Mouse (Mus musculus) frontal cortex, adult 2 months (tissue): ENCODE data around the gene Hamp2. TPM values are rescaled to one million over a fixed set of nuclear protein-coding genes. Genes with fewer than 3 reads are reported as not detected.

Experiments used
- DNase-seq, 2 experiments: peaks; one replicate each; pipeline ENCODE4 v3.0.0; 2022; ENCODE audit warnings: low spot score in 1 of 2; ENCODE audit errors: extremely low spot score in 1 of 2
- polyA plus RNA-seq: library from polyadenylated mRNA; depleted of rRNA; stranded (reverse); fragments of >200 nt; gene quantifications from 2 replicates; pipeline ENCODE4 v1.2.3, GENCODE M21; 2012; rRNA removed

Gene Hamp2
- polyA plus RNA-seq, 1 experiment, result not detected

DNA sequence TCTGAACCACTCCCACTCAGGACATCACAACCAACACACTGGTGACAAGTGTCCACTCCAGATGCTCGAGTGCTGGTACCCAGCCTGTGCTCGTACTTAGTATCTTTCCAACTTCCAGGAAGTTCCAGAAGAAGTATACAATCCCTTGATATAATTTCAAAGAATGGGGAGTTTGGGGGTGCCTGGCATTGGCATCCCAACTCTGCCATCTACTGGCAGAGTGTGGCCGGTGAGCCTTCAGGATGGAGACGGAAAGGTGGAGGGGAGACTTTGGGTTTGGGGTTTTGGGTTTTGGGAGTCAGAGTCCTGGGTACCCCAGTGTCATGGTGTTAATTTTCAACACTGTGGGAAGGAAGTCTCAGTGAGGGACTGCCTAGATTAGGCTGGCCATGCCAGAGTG is 20.4 kb downstream of the Hamp2 start:
- peak in 1 of 2 experiments; percentile 57 for DNase-seq

DNA sequence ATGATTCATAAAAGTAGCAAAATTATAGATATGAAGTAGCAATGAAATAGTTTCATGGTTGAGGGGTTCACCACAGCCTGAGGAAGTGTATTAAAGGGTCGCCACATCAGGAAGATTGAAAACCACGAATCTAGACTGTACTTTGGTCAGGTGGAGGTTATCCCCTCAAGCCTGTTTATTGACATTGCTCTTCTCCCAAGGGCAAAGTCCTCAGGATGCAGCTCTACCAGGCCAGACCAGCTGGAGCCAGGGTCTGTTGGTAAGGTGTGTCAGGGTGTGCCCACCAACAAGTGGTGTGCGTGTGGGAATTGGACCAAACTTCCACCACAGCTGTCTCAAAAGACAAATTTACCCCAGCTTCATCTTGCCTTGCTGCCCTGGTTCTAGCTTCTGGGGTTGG is 29.3 kb downstream of the Hamp2 start:
- no peak for DNase-seq

DNA sequence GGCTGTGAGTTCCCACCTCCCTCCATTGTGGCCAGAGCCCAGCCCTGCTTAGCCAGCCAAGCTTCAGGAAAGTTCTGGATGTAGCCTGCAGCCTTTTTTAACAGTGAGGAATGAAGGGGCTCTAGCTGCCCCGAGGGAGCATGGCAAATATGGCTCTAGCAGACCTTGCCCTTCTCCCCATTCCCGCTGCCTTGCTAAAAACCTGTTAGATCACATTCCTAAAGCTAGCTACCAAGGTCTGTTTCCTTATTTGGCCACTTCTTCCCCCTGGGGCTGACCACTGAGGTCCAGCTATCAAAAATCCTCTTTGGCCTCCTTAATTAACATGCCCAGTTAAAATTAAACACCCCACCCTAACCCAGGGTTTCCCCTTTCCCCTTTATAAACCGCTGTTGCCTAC is 32.0 kb downstream of the Hamp2 start:
- no peak for DNase-seq

DNA sequence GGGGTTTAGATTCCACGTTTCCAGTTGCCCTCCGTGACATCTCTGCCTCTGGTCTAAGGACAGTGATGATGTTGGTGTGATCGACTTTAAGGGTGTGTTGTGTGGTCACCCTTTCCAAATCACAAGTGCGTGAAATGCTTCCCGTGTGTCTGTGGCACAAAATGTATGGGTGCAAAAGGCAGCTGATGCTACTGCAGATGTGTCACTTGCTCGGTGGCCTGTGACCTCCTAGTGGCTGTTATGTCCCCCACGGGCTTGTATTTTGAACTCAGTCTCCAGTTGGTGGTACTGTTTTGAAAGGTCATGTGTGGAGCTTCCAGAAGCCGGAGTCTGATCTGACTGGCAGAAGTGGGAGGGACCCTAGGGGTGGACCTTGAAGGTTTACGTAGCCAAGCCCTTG is 32.7 kb downstream of the Hamp2 start:
- DNase-seq, result no peak

DNA sequence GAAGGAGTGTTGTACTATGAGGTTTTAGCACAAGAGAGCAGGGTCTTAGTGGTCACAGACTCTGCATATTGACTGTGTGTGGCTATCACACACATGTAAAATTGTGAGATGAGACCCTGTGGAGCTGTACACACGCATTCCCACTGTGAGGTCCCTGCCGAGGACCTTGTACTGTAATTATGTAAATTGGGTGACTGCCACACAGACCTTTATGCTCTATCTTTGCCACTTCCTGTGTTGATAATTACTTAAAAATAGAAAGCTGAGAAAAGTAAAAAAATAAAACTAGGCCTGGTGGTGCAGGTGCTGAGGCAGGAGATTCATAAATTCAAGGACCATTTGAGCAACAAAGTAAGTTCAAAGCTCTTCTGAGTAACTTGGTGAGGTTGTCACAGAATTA is 33.8 kb downstream of the Hamp2 start:
- no peak for DNase-seq

DNA sequence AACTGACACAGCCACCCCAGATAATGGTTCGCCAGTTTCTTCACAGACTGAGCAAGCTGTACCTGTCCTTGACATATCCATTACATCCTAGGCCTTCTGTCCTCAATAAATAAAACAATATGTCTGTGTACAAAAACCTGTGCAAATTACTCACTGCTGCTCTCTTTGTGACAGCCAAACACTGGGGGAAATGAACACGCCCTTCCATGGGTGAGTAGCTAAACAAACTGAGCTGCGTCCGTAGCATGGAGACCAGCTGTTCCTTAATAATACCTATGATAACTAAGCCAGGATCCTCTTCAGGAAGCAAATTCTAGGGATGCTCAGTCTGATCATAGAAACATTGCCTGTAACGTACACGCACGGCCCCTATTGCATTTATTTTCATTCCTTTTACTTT is 35.7 kb downstream of the Hamp2 start:
- DNase-seq, result no peak

DNA sequence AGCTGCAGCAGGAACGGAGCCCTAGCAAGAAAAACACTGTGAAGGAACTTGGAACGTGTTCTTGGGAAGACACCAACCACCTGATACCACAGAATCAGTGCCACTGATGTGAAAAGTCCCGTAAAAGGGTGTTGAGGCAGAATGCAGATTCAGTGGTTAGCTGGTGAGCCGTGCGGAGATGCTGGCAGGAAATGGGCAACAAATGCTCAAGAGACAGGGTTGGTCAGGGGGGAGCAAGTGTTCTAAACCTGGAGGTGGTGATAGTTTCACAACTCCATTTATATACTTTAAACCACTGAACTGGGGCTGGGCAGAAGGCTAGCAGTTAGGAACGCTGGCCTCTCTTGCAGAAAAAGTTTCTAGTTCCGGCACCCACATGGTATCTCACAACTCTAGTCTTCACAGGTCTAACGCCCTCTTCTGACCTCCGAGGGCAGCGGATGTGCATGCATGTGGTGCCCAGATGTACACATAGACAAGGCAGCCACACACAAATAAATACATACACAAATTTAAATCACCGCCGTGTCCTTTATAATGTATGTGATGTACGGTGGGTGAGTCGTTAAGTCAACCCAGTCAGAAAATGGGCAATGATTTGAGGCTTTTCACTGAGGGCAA is 36.8 kb downstream of the Hamp2 start:
- no peak for DNase-seq

DNA sequence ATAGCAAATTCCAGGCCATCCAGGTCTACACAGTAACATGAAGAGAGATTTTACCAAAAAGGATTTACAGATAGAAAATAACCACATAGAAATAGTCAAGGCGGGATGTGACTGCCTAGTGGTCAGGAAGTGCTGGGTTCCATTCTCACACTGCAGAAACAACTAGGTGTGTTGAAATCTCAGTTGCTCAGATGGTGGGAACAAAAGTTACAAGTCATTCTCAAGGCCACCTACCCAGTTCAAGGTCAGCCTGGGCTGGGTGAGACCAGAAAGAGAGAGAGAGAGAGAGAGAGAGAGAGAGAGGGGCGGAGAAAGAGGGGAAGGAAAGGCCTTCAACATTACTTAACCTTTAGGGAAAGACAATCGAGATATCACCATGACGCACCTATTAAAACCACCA is 37.6 kb downstream of the Hamp2 start:
- DNase-seq, result no peak

DNA sequence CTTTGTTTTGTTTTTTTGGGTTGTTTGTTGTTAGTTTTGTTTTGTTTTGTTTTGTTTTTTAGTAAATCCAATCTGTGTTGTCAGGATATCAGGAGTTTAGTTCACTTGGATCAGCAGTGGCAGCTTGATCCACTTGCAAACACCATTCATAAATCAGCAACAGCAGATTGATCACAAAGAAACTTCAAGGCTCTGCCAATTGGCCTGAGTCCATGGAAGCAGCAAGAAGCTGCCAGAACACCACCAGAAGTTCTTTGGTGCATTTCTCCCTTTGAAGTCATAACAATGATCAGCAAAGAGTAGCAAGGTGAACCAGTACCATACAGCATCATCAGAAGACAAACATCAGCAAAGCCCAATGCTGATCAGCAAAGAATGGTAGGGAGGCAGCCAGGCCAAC is 40.4 kb downstream of the Hamp2 start:
- no peak for DNase-seq

DNA sequence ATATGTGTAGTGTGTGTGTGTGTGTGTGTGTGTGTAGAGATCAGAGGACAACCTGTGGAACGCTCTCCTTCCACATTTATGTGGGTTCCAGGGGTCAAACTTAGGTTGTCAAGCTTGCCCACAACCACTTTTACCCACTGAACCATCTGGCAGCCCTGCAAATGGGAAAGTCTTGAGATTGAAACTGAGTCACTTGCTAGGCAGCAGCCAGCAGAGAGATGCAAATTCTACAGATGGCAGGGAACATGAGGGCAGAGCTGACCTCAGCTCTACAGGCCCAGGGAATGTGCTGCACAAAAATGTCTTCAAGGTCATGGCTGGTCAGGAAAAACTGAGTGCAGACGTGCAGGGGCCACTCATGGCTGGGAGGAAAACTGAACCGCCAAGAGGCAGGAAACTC is 43.1 kb downstream of the Hamp2 start:
- DNase-seq, result no peak

DNA sequence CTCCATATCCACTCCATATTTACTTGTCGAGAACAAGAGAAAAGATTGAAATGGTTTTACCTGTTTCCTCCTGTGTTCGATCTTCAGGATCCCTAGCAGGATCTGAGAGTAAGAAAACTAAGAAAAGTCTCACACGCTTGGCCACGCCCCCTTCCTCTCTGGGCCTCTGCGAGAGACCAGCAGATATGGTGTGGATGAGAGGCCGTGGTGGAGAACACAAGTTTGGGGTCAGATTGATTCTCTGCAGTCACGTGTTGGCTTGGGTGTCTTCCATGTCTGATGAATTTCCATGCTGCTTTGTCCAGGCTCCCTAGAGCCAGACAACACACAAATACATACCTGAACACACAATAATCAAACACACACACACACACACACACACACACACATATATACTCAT is 44.3 kb downstream of the Hamp2 start, which contains the start of gene Cd22:
Gene Cd22 (minus strand): TSS at position 167 of the 400 bp plus-strand sequence.
- DNase-seq, result no peak

DNA sequence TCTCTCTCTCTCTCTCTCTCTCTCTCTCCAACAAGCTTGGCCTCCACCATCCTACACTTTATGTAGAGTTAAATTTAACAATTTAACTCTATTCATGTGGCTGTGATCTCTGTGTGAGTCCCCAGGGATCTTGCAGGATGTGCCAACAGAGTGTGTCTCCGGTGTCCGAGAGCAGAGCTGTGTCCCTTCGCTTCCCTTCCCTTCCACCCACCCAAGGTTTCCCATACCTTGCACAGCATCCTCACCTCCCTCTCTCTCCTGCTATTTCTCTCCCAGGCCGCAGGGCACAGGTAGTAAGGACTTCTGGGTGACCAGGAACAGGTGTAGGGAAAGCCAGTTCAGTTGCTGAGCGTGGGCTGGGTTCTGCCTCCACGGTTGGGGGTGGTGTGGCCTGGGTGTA is 45.5 kb downstream of the Hamp2 start:
- DNase-seq, result no peak

DNA sequence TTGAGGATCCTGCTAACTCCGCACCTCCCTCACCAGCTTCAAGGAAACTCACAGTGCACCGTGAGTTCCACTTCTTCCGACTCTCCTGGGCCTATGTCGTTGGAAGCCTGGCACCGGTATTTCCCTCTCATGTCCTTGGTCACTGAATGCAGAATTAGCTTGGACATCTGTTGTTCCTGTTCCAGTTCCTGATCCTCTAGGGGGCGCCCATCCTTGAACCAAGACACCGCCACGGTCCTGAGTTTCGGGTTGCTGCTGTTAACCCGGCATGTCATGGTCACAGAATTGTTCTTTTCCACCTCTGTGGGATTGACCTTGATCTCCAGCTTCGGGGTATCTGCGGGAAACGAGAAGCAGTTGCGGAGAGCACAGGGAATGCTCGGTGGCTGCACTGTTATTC is 51.4 kb downstream of the Hamp2 start:
- DNase-seq, result peak; percentile 24 to 83

Other genes with a start within 250 kb of the Hamp2 start
- not detected in 2 replicates for gene 2200002J24Rik, start 225.8 kb downstream of the Hamp2 start, polyA plus RNA-seq
- 0.65 and 0.82 TPM in 2 replicates for gene Atp4a, start 212.5 kb downstream of the Hamp2 start, polyA plus RNA-seq
- 167 and 185 TPM in 2 replicates for gene Tmem147, start 195.1 kb downstream of the Hamp2 start, polyA plus RNA-seq
- not detected in 2 replicates for gene Gapdhs, start 181.0 kb downstream of the Hamp2 start, polyA plus RNA-seq
- gene Sbsn, start 173.2 kb downstream of the Hamp2 start, polyA plus RNA-seq, result 14.6 and 15.1 TPM in 2 replicates
- gene Dmkn, start 160.9 kb downstream of the Hamp2 start, polyA plus RNA-seq, result 4.5 and 8.2 TPM in 2 replicates
- not detected in 2 replicates for gene Krtdap, start 136.8 kb downstream of the Hamp2 start, polyA plus RNA-seq
- gene Ffar2, start 100.9 kb downstream of the Hamp2 start, polyA plus RNA-seq, result 0.13 and 0.14 TPM in 2 replicates
- gene Ffar3, start 68.5 kb downstream of the Hamp2 start, polyA plus RNA-seq, result not detected in 2 replicates
- not detected in 2 replicates for gene Ffar1, start 63.1 kb downstream of the Hamp2 start, polyA plus RNA-seq
- 0.66 and 0.78 TPM in 2 replicates for gene Cd22, start 44.3 kb downstream of the Hamp2 start, polyA plus RNA-seq
- 208 and 271 TPM in 2 replicates for gene Mag, start 9.8 kb downstream of the Hamp2 start, polyA plus RNA-seq
- gene Hamp, start 19.4 kb upstream of the Hamp2 start, polyA plus RNA-seq, result not detected in 2 replicates
- 194 and 251 TPM in 2 replicates for gene Usf2, start 32.1 kb upstream of the Hamp2 start, polyA plus RNA-seq
- 10.3 and 12.7 TPM in 2 replicates for gene Lsr, start 48.8 kb upstream of the Hamp2 start, polyA plus RNA-seq
- 0.21 and 0.26 TPM in 2 replicates for gene Fam187b, start 49.1 kb upstream of the Hamp2 start, polyA plus RNA-seq
- 37.6 and 40.5 TPM in 2 replicates for gene Fxyd5, start 117.8 kb upstream of the Hamp2 start, polyA plus RNA-seq
- 188 and 275 TPM in 2 replicates for gene Fxyd7, start 126.8 kb upstream of the Hamp2 start, polyA plus RNA-seq
- gene Fxyd1, start 132.5 kb upstream of the Hamp2 start, polyA plus RNA-seq, result 127 and 169 TPM in 2 replicates
- gene Lgi4, start 134.7 kb upstream of the Hamp2 start, polyA plus RNA-seq, result 28.1 and 31.7 TPM in 2 replicates
- 1.8 and 2.6 TPM in 2 replicates for gene Fxyd3, start 152.0 kb upstream of the Hamp2 start, polyA plus RNA-seq
- 3.3 and 4.0 TPM in 2 replicates for gene Hpn, start 190.6 kb upstream of the Hamp2 start, polyA plus RNA-seq
- 627 and 752 TPM in 2 replicates for gene Scn1b, start 202.3 kb upstream of the Hamp2 start, polyA plus RNA-seq
- 174 and 186 TPM in 2 replicates for gene Gramd1a, start 231.2 kb upstream of the Hamp2 start, polyA plus RNA-seq